Comparison of ENCODE assay signal across 7 mouse cellular contexts in the genomic region with DNA sequence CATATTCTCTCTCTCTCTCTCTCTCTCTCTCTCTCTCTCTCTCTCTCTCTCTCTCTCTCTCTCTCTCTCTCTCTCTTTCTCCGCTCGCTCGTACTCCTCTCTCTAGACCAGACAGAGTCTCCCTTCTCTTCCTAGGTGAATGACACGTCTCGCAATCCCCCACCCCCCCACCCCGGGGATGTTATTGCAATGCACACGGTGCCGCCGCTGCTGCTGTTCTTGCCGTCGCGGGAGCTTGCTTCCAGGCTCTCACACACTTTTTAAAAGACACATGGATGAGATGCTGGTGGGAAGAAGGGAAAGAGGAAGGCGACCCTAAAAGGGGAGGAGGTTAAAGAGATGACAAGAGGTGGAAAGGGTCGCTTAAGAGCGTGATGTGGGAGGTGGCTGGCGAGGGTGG. TPM values are rescaled to one million over a fixed set of nuclear protein-coding genes. Genes with fewer than 3 reads are reported as not detected.
DNase-seq lines count a peak whose midpoint lies in the region; ATAC-seq and TF ChIP-seq lines count a peak whose summit lies in the region.

No protein-coding gene starts in this region.

- peak overlapping the region; percentile 79 for H3K4me2 ChIP-seq in forebrain, embryonic 11.5 days (ENCODE audit: low read depth, low read length, severe bottlenecking)
- H3K4me2 ChIP-seq in intestine, postnatal 0 days (replicated peaks; ENCODE audit: low read depth) = peak overlapping the region; percentile 99
- peak overlapping the region; percentile 65 for H3K4me2 ChIP-seq in neural tube, embryonic 14.5 days (ENCODE audit: low read depth, low read length)

- H3K9ac ChIP-seq in forebrain, embryonic 11.5 days (ENCODE audit: low read length) = peak overlapping the region; percentile 75
- no peak overlapping the region for H3K9ac ChIP-seq in intestine, postnatal 0 days (ENCODE audit: low read depth, low read length)
- H3K9ac ChIP-seq in neural tube, embryonic 14.5 days (replicated peaks; ENCODE audit: low read depth, low read length) = peak overlapping the region; percentile 80

- peak overlapping the region; percentile 46 for H3K4me3 ChIP-seq in lung, adult 2 months (replicated peaks; ENCODE audit: extremely low read depth, low read depth, low read length)
- peak overlapping the region; percentile 67 for H3K4me3 ChIP-seq in forebrain, embryonic 11.5 days (ENCODE audit: low read depth, low read length)
- H3K4me3 ChIP-seq in intestine, postnatal 0 days (ENCODE audit: low read depth, low read length) = peak overlapping the region; percentile 57
- H3K4me3 ChIP-seq in neural tube, embryonic 14.5 days (ENCODE audit: low read depth, low read length) = peak overlapping the region; percentile 77

- TF ChIP-seq CTCF in lung, adult 2 months (IDR thresholded peaks at IDR 0.05; ENCODE audit: insufficient read depth, low read length) = no peak
- TF ChIP-seq CTCF in intestine, postnatal 0 days (IDR thresholded peaks at IDR 0.05; ENCODE audit: low read depth) = no peak

- DNase-seq in lung, adult 2 months = no peak
- no peak for DNase-seq in lung, postnatal 4 days
- DNase-seq in forebrain, embryonic 11.5 days (ENCODE audit: low spot score) = peak; percentile 60
- no peak for DNase-seq in urinary bladder, postnatal 36 days (ENCODE audit: low spot score in 2 of 2)
- no peak for DNase-seq in spleen, postnatal 36 days (ENCODE audit: low spot score in 2 of 2)

- H3K27me3 ChIP-seq in forebrain, embryonic 11.5 days (ENCODE audit: control insufficient read depth, insufficient read depth, low read length) = peaks cover 3% of the 10 kb centered on the region; the same call in 1 of the 2 replicates
- peaks cover 22% of the 10 kb centered on the region for H3K27me3 ChIP-seq in intestine, postnatal 0 days (replicated peaks; ENCODE audit: control insufficient read depth, insufficient read depth, low read length)
- H3K27me3 ChIP-seq in neural tube, embryonic 14.5 days (ENCODE audit: control insufficient read depth, insufficient read depth, low read length) = no peaks in the 10 kb centered on the region

- WGBS in lung, adult 2 months = 2% methylated on average over 16 of the region's 16 CpGs
- WGBS in forebrain, embryonic 11.5 days = under 1% methylated on average over 16 of the region's 16 CpGs
- under 1% methylated on average over 16 of the region's 16 CpGs for WGBS in intestine, postnatal 0 days
- WGBS in neural tube, embryonic 14.5 days = under 1% methylated on average over 16 of the region's 16 CpGs

- no peak for ATAC-seq in forebrain, embryonic 11.5 days (replicated peaks; ENCODE audit: low FRiP score)
- no peak for ATAC-seq in intestine, postnatal 0 days
- ATAC-seq in neural tube, embryonic 14.5 days (ENCODE audit: low read depth) = 0 out of 2 replicates have a peak, but pooled peaks have one; percentile 14

- no peak for TF ChIP-seq POLR2A in lung, adult 2 months (IDR thresholded peaks at IDR 0.05; ENCODE audit: borderline replicate concordance, extremely low read depth, low read depth, low read length)

- H3K36me3 ChIP-seq in forebrain, embryonic 11.5 days (ENCODE audit: control insufficient read depth, insufficient read depth, low read length) = no peaks in the 10 kb centered on the region
- no peaks in the 10 kb centered on the region for H3K36me3 ChIP-seq in intestine, postnatal 0 days (ENCODE audit: control insufficient read depth, insufficient read depth)
- H3K36me3 ChIP-seq in neural tube, embryonic 14.5 days (ENCODE audit: control insufficient read depth, insufficient read depth, low read length) = no peaks in the 10 kb centered on the region

- no peak overlapping the region for H3K27ac ChIP-seq in forebrain, embryonic 11.5 days (ENCODE audit: low read depth, low read length)
- no peak overlapping the region for H3K27ac ChIP-seq in intestine, postnatal 0 days (ENCODE audit: low read depth, low read length)
- H3K27ac ChIP-seq in neural tube, embryonic 14.5 days (ENCODE audit: low read depth, low read length) = peak overlapping the region; percentile 94

- no peaks in the 10 kb centered on the region for H3K9me3 ChIP-seq in forebrain, embryonic 11.5 days (ENCODE audit: control insufficient read depth, low read length)
- H3K9me3 ChIP-seq in intestine, postnatal 0 days (ENCODE audit: control insufficient read depth) = no peaks in the 10 kb centered on the region
- H3K9me3 ChIP-seq in neural tube, embryonic 14.5 days (ENCODE audit: control insufficient read depth, low read length) = no peaks in the 10 kb centered on the region

- H3K4me1 ChIP-seq in lung, adult 2 months (ENCODE audit: control insufficient read depth, insufficient read depth, low read length) = no peaks in the 10 kb centered on the region; the same call in 1 of the 2 replicates
- peaks cover 3% of the 10 kb centered on the region; the same call in 1 of the 2 replicates for H3K4me1 ChIP-seq in forebrain, embryonic 11.5 days (replicated peaks; ENCODE audit: control insufficient read depth, insufficient read depth, low read length)
- no peaks in the 10 kb centered on the region for H3K4me1 ChIP-seq in intestine, postnatal 0 days (replicated peaks; ENCODE audit: control insufficient read depth, insufficient read depth, low read length)
- no peaks in the 10 kb centered on the region for H3K4me1 ChIP-seq in neural tube, embryonic 14.5 days (ENCODE audit: control insufficient read depth, insufficient read depth, low read length)

RNA-seq across cellular contexts. Expression of gene Cadm2, which starts 1.3 kb away (rescaled TPM):
- 1.3 and 1.6 TPM in 2 replicates for polyA plus RNA-seq in lung, adult 2 months (2012; rRNA removed)
- polyA plus RNA-seq in forebrain, embryonic 11.5 days (2014; fragmentation: Nextera tagmentation; extraction: Ambion mirVana) = 4.7 and 5.2 TPM in 2 replicates
- polyA plus RNA-seq in intestine, postnatal 0 days (2015; fragmentation: Nextera tagmentation; extraction: Ambion mirVana) = 0.12 and 0.13 TPM in 2 replicates
- polyA plus RNA-seq in neural tube, embryonic 14.5 days (2014; fragmentation: Nextera tagmentation; extraction: Ambion mirVana) = 52.9 and 65.6 TPM in 2 replicates
